Mouse (Mus musculus) testis, adult 2 months (tissue): ENCODE data around the gene Gmfg. TPM values are rescaled to one million over a fixed set of nuclear protein-coding genes. Genes with fewer than 3 reads are reported as not detected.
A peak's percentile ranks its signal among the peaks of the same experiment; 100 is the strongest.

ENCODE experiments used
- H3K27ac ChIP-seq: fragments of 200-500 bp; 2 replicates; pipeline ENCODE4 v1.5.1; 2012; ENCODE audit warnings: low read depth, low read length; ENCODE audit not compliant: control insufficient read depth, insufficient read depth
- H3K27me3 ChIP-seq: fragments of 200-500 bp; 2 replicates; pipeline ENCODE4 v1.6.1; 2012; ENCODE audit warnings: mild to moderate bottlenecking, low read length, moderate library complexity; ENCODE audit not compliant: control insufficient read depth, insufficient read depth
- H3K36me3 ChIP-seq: fragments of 200-500 bp; 2 replicates; pipeline ENCODE4 v1.6.1; 2012; ENCODE audit warnings: mild to moderate bottlenecking, low read length; ENCODE audit not compliant: control insufficient read depth, insufficient read depth
- H3K4me1 ChIP-seq: fragments of 200-500 bp; 2 replicates; pipeline ENCODE4 v1.6.1; 2012; ENCODE audit warnings: low read length; ENCODE audit not compliant: control insufficient read depth, insufficient read depth
- H3K4me3 ChIP-seq: fragments of 200-500 bp; 2 replicates; pipeline ENCODE4 v1.5.1; 2012; ENCODE audit warnings: low read depth, mild to moderate bottlenecking, low read length, moderate library complexity, mixed read lengths; ENCODE audit not compliant: control insufficient read depth
- CTCF ChIP-seq: fragments of 200-500 bp; IDR thresholded peaks from 2 replicates; pipeline ENCODE4 v1.5.1; 2012; ENCODE audit warnings: low read depth, mild to moderate bottlenecking, inconsistent platforms, low read length, moderate library complexity; ENCODE audit not compliant: control insufficient read depth, insufficient read depth, insufficient replicate concordance
- POLR2A ChIP-seq: fragments of 200-500 bp; IDR thresholded peaks from 2 replicates; pipeline ENCODE4 v1.6.1; 2012; ENCODE audit warnings: low read depth, mild to moderate bottlenecking, inconsistent platforms, low read length, moderate library complexity; ENCODE audit not compliant: control insufficient read depth
- polyA plus RNA-seq: library from polyadenylated mRNA; depleted of rRNA; stranded (reverse); fragments of >200 nt; gene quantifications from 2 replicates; pipeline ENCODE4 v1.2.3, GENCODE M21; 2012

The Gmfg gene
- polyA plus RNA-seq, 1 experiment = 8.8 TPM

- no peak for TF ChIP-seq CTCF
- TF ChIP-seq POLR2A = no peak
- H3K27ac ChIP-seq = no peak overlapping the region
- no peaks in the 10 kb centered on the region for H3K27me3 ChIP-seq
- no peaks in the 10 kb centered on the region for H3K36me3 ChIP-seq
- H3K4me1 ChIP-seq = peaks cover 7% of the 10 kb centered on the region
- H3K4me3 ChIP-seq = peak overlapping the region; percentile 96
These were observed 717 bp downstream of the Gmfg start for GRCm38 (mm10) chr7:28437964-28438363.

GRCm38 (mm10) chr7:28438771-28439170, 1.5 kb downstream of the Gmfg start:
- Histone ChIP-seq H3K36me3 (no peaks in the 10 kb centered on the region), H3K27me3 (no peaks in the 10 kb centered on the region), H3K4me3 (no peak overlapping the region), H3K4me1 (peaks cover 7% of the 10 kb centered on the region), H3K27ac (no peak overlapping the region)
- TF ChIP-seq POLR2A (no peak), CTCF (no peak)

- peaks cover 7% of the 10 kb centered on the region for H3K4me1 ChIP-seq
- no peak for TF ChIP-seq CTCF
- TF ChIP-seq POLR2A = no peak
- H3K4me3 ChIP-seq = peak overlapping the region; percentile 10; the same call in 1 of the 2 replicates
- H3K27ac ChIP-seq = peak overlapping the region; percentile 51
- H3K36me3 ChIP-seq = no peaks in the 10 kb centered on the region
- H3K27me3 ChIP-seq = no peaks in the 10 kb centered on the region
These were observed 3.5 kb downstream of the Gmfg start for GRCm38 (mm10) chr7:28440739-28441138.

GRCm38 (mm10) chr7:28441776-28442485, 4.7 kb downstream of the Gmfg start:
- H3K27ac ChIP-seq = no peak overlapping the region
- H3K36me3 ChIP-seq = no peaks in the 10 kb centered on the region
- H3K27me3 ChIP-seq = no peaks in the 10 kb centered on the region
- peaks cover 9% of the 10 kb centered on the region for H3K4me1 ChIP-seq
- TF ChIP-seq CTCF = no peak
- no peak for TF ChIP-seq POLR2A
- H3K4me3 ChIP-seq = no peak overlapping the region; the same call in 1 of the 2 replicates

GRCm38 (mm10) chr7:28442688-28443087, 5.4 kb downstream of the Gmfg start:
- H3K27ac ChIP-seq = no peak overlapping the region
- peaks cover 12% of the 10 kb centered on the region for H3K4me1 ChIP-seq
- no peaks in the 10 kb centered on the region for H3K27me3 ChIP-seq
- H3K4me3 ChIP-seq = no peak overlapping the region
- TF ChIP-seq POLR2A (no peak), CTCF (no peak)
- no peaks in the 10 kb centered on the region for H3K36me3 ChIP-seq

- no peak for TF ChIP-seq POLR2A
- no peak for TF ChIP-seq CTCF
- no peak overlapping the region for H3K4me3 ChIP-seq
- H3K27me3 ChIP-seq = no peaks in the 10 kb centered on the region
- no peaks in the 10 kb centered on the region for H3K36me3 ChIP-seq
- H3K27ac ChIP-seq = no peak overlapping the region
- peaks cover 9% of the 10 kb centered on the region for H3K4me1 ChIP-seq
These were observed 7.2 kb downstream of the Gmfg start for GRCm38 (mm10) chr7:28444344-28444974.

- H3K36me3 ChIP-seq = no peaks in the 10 kb centered on the region
- TF ChIP-seq POLR2A (no peak), CTCF (peak; percentile 87)
- no peak overlapping the region for H3K27ac ChIP-seq
- no peak overlapping the region for H3K4me3 ChIP-seq
- H3K27me3 ChIP-seq = no peaks in the 10 kb centered on the region
- H3K4me1 ChIP-seq = peaks cover 9% of the 10 kb centered on the region
These were observed 9.2 kb downstream of the Gmfg start for GRCm38 (mm10) chr7:28446446-28446845.
